Mouse (Mus musculus) T-helper 1 cell (primary cell): ENCODE measurements around the gene Zfp330.

ENCODE experiments used
- in situ Hi-C: fragments of 300-600 bp; cut with MboI, MseI; formaldehyde crosslinking; loops from one replicate; pipeline ENCODE4 v1.15.1; 2025; ENCODE audit warnings: high pct_unique_total_duplicates

Zfp330 gene

GRCm38 (mm10) chr8:82774093-82774422 is at the start of gene Zfp330:
Gene Zfp330, minus strand, starts transcription at chr8:82774160.
- in situ Hi-C loops = no loop called here

GRCm38 (mm10) chr8:82777945-82778344 is 4.0 kb upstream of the Zfp330 start:
- in situ Hi-C loops = no loop called here

GRCm38 (mm10) chr8:82777406-82777805 is 3.4 kb upstream of the Zfp330 start:
- in situ Hi-C loops = no loop called here

- in situ Hi-C loops = no loop called here
These were observed 522 bp upstream of the Zfp330 start for GRCm38 (mm10) chr8:82774482-82774881.

GRCm38 (mm10) chr8:82773332-82774092 is 448 bp downstream of the Zfp330 start:
- in situ Hi-C loops = no loop called here

GRCm38 (mm10) chr8:82770886-82771285 is 3.1 kb downstream of the Zfp330 start:
- in situ Hi-C loops = no loop called here

GRCm38 (mm10) chr8:82759071-82759470 is 14.9 kb downstream of the Zfp330 start:
- in situ Hi-C loops = no loop called here

GRCm38 (mm10) chr8:82754946-82755345 is 19.0 kb downstream of the Zfp330 start:
- in situ Hi-C loops = no loop called here

- in situ Hi-C loops = no loop called here
These were observed 27.3 kb downstream of the Zfp330 start for GRCm38 (mm10) chr8:82746617-82747016.

GRCm38 (mm10) chr8:82743905-82744904 is 29.8 kb downstream of the Zfp330 start:
- in situ Hi-C loops = no loop called here
